ENCODE assay signal across 8 mouse cellular contexts in genomic region chr3:95296103-95296469, GRCm38 (mm10). TPM values are rescaled to one million over a fixed set of nuclear protein-coding genes. Genes with fewer than 3 reads are reported as not detected.
DNase-seq lines count a peak whose midpoint lies in the region; ATAC-seq and TF ChIP-seq lines count a peak whose summit lies in the region.

No protein-coding gene starts in this region.

- H3K4me3 ChIP-seq in left cerebral cortex, adult 2 months = no peak overlapping the region

- peak; percentile 86 for ATAC-seq in erythroid progenitor cell, adult 5-6 weeks (replicated peaks; ENCODE audit: low FRiP score, poor library complexity, severe bottlenecking)
- peak; percentile 51 for ATAC-seq in megakaryocyte progenitor cell, adult 5-6 weeks (replicated peaks; ENCODE audit: poor library complexity)

- intact Hi-C loops in left cerebral cortex, adult 2 months (cut with DNase I) = no loop called here

- DNase-seq in left cerebral cortex, adult 2 months (ENCODE audit: extremely low spot score in 1 of 2, low spot score in 2 of 2) = peak in 1 of 2 experiments; percentile 35
- no peak for DNase-seq in left cerebral cortex, adult 8-10 months (ENCODE audit: low spot score in 2 of 2)
- peak; percentile 70 for DNase-seq in NIH3T3 (ENCODE audit: low read depth)
- DNase-seq in kidney, postnatal 25 days = peak; percentile 70 to 75
- DNase-seq in thymus, postnatal 4 days = peak; percentile 75
- no peak for DNase-seq in cerebellum, adult 11 months

- peak; percentile 74 for TF ChIP-seq CTCF in left cerebral cortex, adult 2 months (IDR thresholded peaks at IDR 0.05)

- no peak overlapping the region for H3K27ac ChIP-seq in left cerebral cortex, adult 2 months

RNA-seq across cellular contexts. Expression of gene Anxa9, which starts 10.9 kb away (rescaled TPM):
- under 1 TPM; 0.61 to 1.00 TPM for total RNA-seq in left cerebral cortex, adult 2 months (2021)
- total RNA-seq in left cerebral cortex, adult 8-10 months (2022) = 1 to 10 TPM in 2 of 4 experiments, under 1 TPM in 2; 0.33 to 1.6 (median 0.93) TPM
- total RNA-seq in erythroid progenitor cell, adult 5-6 weeks (2015; ENCODE audit: low replicate concordance) = 0.84 and 1.1 TPM in 2 replicates
- not detected in 2 replicates for total RNA-seq in erythroid progenitor cell, adult 5-6 weeks (2017; ENCODE audit: low replicate concordance)
- 11.2 and 15.9 TPM in 2 replicates for total RNA-seq in megakaryocyte progenitor cell, adult 5-6 weeks (2015)
- 5.5 and 7.0 TPM in 2 replicates for total RNA-seq in megakaryocyte progenitor cell, adult 5-6 weeks (2017)

RNA-seq across cellular contexts. Expression of gene Prune1, which starts 14.2 kb away (rescaled TPM):
- 10 to 100 TPM; 22.1 to 23.5 TPM for total RNA-seq in left cerebral cortex, adult 2 months (2021)
- total RNA-seq in left cerebral cortex, adult 8-10 months (2022) = 10 to 100 TPM; 24.0 to 27.2 (median 25.2) TPM
- 5.9 and 7.6 TPM in 2 replicates for total RNA-seq in erythroid progenitor cell, adult 5-6 weeks (2015; ENCODE audit: low replicate concordance)
- total RNA-seq in erythroid progenitor cell, adult 5-6 weeks (2017; ENCODE audit: low replicate concordance) = 7.2 and 8.4 TPM in 2 replicates
- total RNA-seq in megakaryocyte progenitor cell, adult 5-6 weeks (2015) = 14.8 and 15.2 TPM in 2 replicates
- total RNA-seq in megakaryocyte progenitor cell, adult 5-6 weeks (2017) = 7.8 and 11.8 TPM in 2 replicates

RNA-seq across cellular contexts. Expression of gene Mindy1, which starts 14.9 kb away (rescaled TPM):
- 10 to 100 TPM; 19.9 to 21.5 TPM for total RNA-seq in left cerebral cortex, adult 2 months (2021)
- total RNA-seq in left cerebral cortex, adult 8-10 months (2022) = 10 to 100 TPM; 20.7 to 24.3 (median 22.4) TPM
- total RNA-seq in erythroid progenitor cell, adult 5-6 weeks (2015; ENCODE audit: low replicate concordance) = 27.8 and 38.6 TPM in 2 replicates
- total RNA-seq in erythroid progenitor cell, adult 5-6 weeks (2017; ENCODE audit: low replicate concordance) = 19.0 and 36.1 TPM in 2 replicates
- 30.9 and 33.2 TPM in 2 replicates for total RNA-seq in megakaryocyte progenitor cell, adult 5-6 weeks (2015)
- total RNA-seq in megakaryocyte progenitor cell, adult 5-6 weeks (2017) = 22.7 and 23.6 TPM in 2 replicates

RNA-seq across cellular contexts. Expression of gene Cers2, which starts 18.5 kb away (rescaled TPM):
- total RNA-seq in left cerebral cortex, adult 2 months (2021) = 10 to 100 TPM; 37.4 to 42.2 TPM
- total RNA-seq in left cerebral cortex, adult 8-10 months (2022) = 10 to 100 TPM; 51.9 to 63.7 (median 56.1) TPM
- total RNA-seq in erythroid progenitor cell, adult 5-6 weeks (2015; ENCODE audit: low replicate concordance) = 72.1 and 81.3 TPM in 2 replicates
- 35.4 and 49.5 TPM in 2 replicates for total RNA-seq in erythroid progenitor cell, adult 5-6 weeks (2017; ENCODE audit: low replicate concordance)
- 193 and 203 TPM in 2 replicates for total RNA-seq in megakaryocyte progenitor cell, adult 5-6 weeks (2015)
- 91.3 and 98.4 TPM in 2 replicates for total RNA-seq in megakaryocyte progenitor cell, adult 5-6 weeks (2017)

RNA-seq across cellular contexts. Expression of gene Bnipl, which starts 45.1 kb away (rescaled TPM):
- under 1 TPM; 0.61 to 0.87 TPM for total RNA-seq in left cerebral cortex, adult 2 months (2021)
- total RNA-seq in left cerebral cortex, adult 8-10 months (2022) = under 1 TPM in 3 of 4 experiments, not detected in 1; 0.37 to 0.72 (median 0.67) TPM
- not detected in 2 replicates for total RNA-seq in erythroid progenitor cell, adult 5-6 weeks (2015; ENCODE audit: low replicate concordance)
- total RNA-seq in erythroid progenitor cell, adult 5-6 weeks (2017; ENCODE audit: low replicate concordance) = not detected in 2 replicates
- not detected in 2 replicates for total RNA-seq in megakaryocyte progenitor cell, adult 5-6 weeks (2015)
- not detected in 2 replicates for total RNA-seq in megakaryocyte progenitor cell, adult 5-6 weeks (2017)

Comparison
In these comparisons a context has a peak if more than half of its experiments do, and no peak if none do; other contexts are left out.
1. DNase-seq: peak in NIH3T3 (single experiment), kidney, postnatal 25 days (2 of 2) and thymus, postnatal 4 days (single experiment); none in left cerebral cortex, adult 8-10 months (0 of 2) and cerebellum, adult 11 months (single experiment).